Comparison of ENCODE assay signal across 1 mouse cellular context in the genomic region with DNA sequence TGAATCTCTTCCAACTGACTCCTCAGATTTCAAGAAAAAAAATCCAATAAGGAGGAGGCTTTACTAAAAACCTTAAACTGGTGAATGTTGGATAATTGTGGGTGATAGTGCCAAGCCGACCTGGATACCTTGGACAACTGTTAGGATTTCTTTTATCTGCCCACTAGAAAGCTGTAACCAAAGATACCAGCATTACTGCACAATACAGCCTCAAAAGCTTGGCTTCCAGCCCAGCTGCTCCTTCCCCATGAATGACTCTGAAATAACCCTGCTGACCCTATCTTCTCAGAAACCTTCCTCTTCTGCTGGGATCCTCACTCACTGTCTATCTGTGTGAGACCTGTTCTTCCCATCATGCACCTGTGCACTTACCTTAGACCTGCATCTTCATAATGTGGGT.
TF ChIP-seq lines count a peak whose summit lies in the region.

No protein-coding gene starts in this region.

TF ChIP-seq in MEL, 35 proteins besides CTCF, POLR2A, EP300 and RAD21 (continued from another document):
- TF ChIP-seq ZC3H11A (IDR thresholded peaks at IDR 0.05; ENCODE audit: low read depth, low read length) (no peak), UBTF (IDR thresholded peaks at IDR 0.05; ENCODE audit: borderline replicate concordance, insufficient read depth, low read depth, low read length) (no peak), ZMIZ1 (IDR thresholded peaks at IDR 0.05; ENCODE audit: low read depth, low read length) (no peak), JUND (IDR thresholded peaks at IDR 0.05; ENCODE audit: low read depth, low read length) (no peak), SMC3 (IDR thresholded peaks at IDR 0.05; ENCODE audit: low read depth, low read length) (no peak), ETS1 (IDR thresholded peaks at IDR 0.05; ENCODE audit: low read depth, low read length) (peak; percentile 67; the same call in 1 of the 2 replicates), NELFE (IDR thresholded peaks at IDR 0.05; ENCODE audit: low read depth, low read length) (no peak)
